Comparison of ENCODE assay signal across 9 mouse cellular contexts in the genomic region with DNA sequence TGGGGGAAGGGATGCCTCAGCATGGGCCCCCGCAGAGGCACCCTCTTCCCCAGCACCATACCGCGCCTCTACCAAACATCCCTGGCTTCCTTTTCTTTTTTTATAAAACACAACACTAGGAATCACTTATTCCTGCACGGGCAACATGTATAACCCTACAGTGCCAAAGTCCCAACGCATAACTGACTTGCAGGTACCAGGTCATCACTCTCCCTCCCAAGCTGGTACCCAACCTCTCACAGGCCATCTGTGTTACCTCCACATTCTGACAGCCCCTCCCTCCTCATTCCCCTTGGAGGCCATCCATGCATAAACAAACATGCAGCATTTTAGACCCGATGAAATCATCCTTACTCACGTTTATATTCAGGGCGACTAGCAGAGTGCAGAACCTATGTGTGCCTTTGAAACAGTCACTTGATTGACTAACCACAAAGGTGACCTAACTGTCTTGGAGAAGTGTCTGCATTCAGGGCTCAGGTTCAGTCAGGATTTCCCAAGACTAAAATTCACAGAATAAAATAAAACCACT. TPM values are rescaled to one million over a fixed set of nuclear protein-coding genes. Genes with fewer than 3 reads are reported as not detected.
DNase-seq lines count a peak whose midpoint lies in the region; ATAC-seq and TF ChIP-seq lines count a peak whose summit lies in the region.
"Had no signal": no experiment of that assay in that cellular context is flagged by ENCODE, and none has a peak within 500 bp of the region (broad histone marks: within the 10 kb centered on the region; RNA-seq: fewer than 3 reads in every experiment).

No protein-coding gene starts in this region.

- no peaks in the 10 kb centered on the region for H3K9me3 ChIP-seq in embryonic facial prominence, embryonic 12.5 days
- no peaks in the 10 kb centered on the region for H3K9me3 ChIP-seq in intestine, embryonic 14.5 days (ENCODE audit: control insufficient read depth, low read length)
- H3K9me3 ChIP-seq in neural tube, embryonic 13.5 days, result no peaks in the 10 kb centered on the region
- H3K9me3 ChIP-seq: G1E had no signal

- H3K4me2 ChIP-seq in embryonic facial prominence, embryonic 12.5 days (replicated peaks), result peak overlapping the region; percentile 43
- peak overlapping the region; percentile 42 for H3K4me2 ChIP-seq in intestine, embryonic 14.5 days (ENCODE audit: low read length)
- peak overlapping the region; percentile 46 for H3K4me2 ChIP-seq in neural tube, embryonic 13.5 days

- H3K27ac ChIP-seq in kidney, adult 2 months (ENCODE audit: insufficient read depth, low read depth, low read length), result peak overlapping the region; percentile 74
- peak overlapping the region; percentile 81 for H3K27ac ChIP-seq in embryonic facial prominence, embryonic 12.5 days
- H3K27ac ChIP-seq in intestine, embryonic 14.5 days (ENCODE audit: low read depth), result peak overlapping the region; percentile 75; the same call in 1 of the 2 replicates
- peak overlapping the region; percentile 88 for H3K27ac ChIP-seq in neural tube, embryonic 13.5 days (replicated peaks)

- WGBS in kidney, adult 2 months, result 34% methylated on average over 8 of the region's 8 CpGs
- 38% methylated on average over 8 of the region's 8 CpGs for WGBS in embryonic facial prominence, embryonic 12.5 days
- 26% methylated on average over 8 of the region's 8 CpGs for WGBS in intestine, embryonic 14.5 days
- 32% methylated on average over 8 of the region's 8 CpGs for WGBS in neural tube, embryonic 13.5 days

- H3K9ac ChIP-seq in embryonic facial prominence, embryonic 12.5 days, result no peak overlapping the region
- no peak overlapping the region for H3K9ac ChIP-seq in intestine, embryonic 14.5 days (ENCODE audit: low read length)
- H3K9ac ChIP-seq in neural tube, embryonic 13.5 days, result 0 out of 2 replicates have a peak overlapping the region, but pooled peaks have one; percentile 52

- no peak for TF ChIP-seq POLR2A in kidney, adult 2 months (IDR thresholded peaks at IDR 0.05; ENCODE audit: low read depth, low read length)

- no peak overlapping the region for H3K4me3 ChIP-seq in kidney, adult 2 months (ENCODE audit: insufficient read depth, low read depth, low read length)
- no peak overlapping the region for H3K4me3 ChIP-seq in embryonic facial prominence, embryonic 12.5 days
- no peak overlapping the region for H3K4me3 ChIP-seq in intestine, embryonic 14.5 days (ENCODE audit: low read depth, low read length)
- H3K4me3 ChIP-seq in neural tube, embryonic 13.5 days, result peak overlapping the region; percentile 8; the same call in 1 of the 2 replicates

- ATAC-seq in embryonic facial prominence, embryonic 12.5 days (ENCODE audit: insufficient number of reproducible peaks, insufficient read depth, low FRiP score, low TSS enrichment), result no peak
- no peak for ATAC-seq in intestine, embryonic 14.5 days (replicated peaks; ENCODE audit: low FRiP score, low TSS enrichment, low read depth)
- peak; percentile 45 for ATAC-seq in neural tube, embryonic 13.5 days (ENCODE audit: low read depth)

- no peaks in the 10 kb centered on the region for H3K36me3 ChIP-seq in kidney, adult 2 months (ENCODE audit: control insufficient read depth, insufficient read depth, low read length)
- no peaks in the 10 kb centered on the region for H3K36me3 ChIP-seq in embryonic facial prominence, embryonic 12.5 days
- no peaks in the 10 kb centered on the region for H3K36me3 ChIP-seq in intestine, embryonic 14.5 days (ENCODE audit: control insufficient read depth, insufficient read depth, low read length)
- no peaks in the 10 kb centered on the region for H3K36me3 ChIP-seq in neural tube, embryonic 13.5 days
- H3K36me3 ChIP-seq: G1E had no signal

- DNase-seq in kidney, adult 2 months, result no peak
- no peak for DNase-seq in kidney, adult 18-20 months
- DNase-seq in intestine, embryonic 14.5 days (ENCODE audit: low spot score), result no peak
- DNase-seq in T-cell, adult 2 months (ENCODE audit: low spot score), result no peak
- DNase-seq in thymus, postnatal 4 days, result no peak
- DNase-seq in layer of hippocampus, adult 11-12 months (ENCODE audit: low spot score), result no peak

- TF ChIP-seq CTCF in kidney, adult 2 months (conservative IDR thresholded peaks at IDR 0.05; ENCODE audit: insufficient read depth, insufficient read length, low read depth, low read length), result no peak

- no peaks in the 10 kb centered on the region for H3K27me3 ChIP-seq in kidney, adult 2 months (replicated peaks; ENCODE audit: control insufficient read depth, insufficient read depth, low read length)
- no peaks in the 10 kb centered on the region for H3K27me3 ChIP-seq in embryonic facial prominence, embryonic 12.5 days
- no peaks in the 10 kb centered on the region for H3K27me3 ChIP-seq in intestine, embryonic 14.5 days (replicated peaks; ENCODE audit: control insufficient read depth, insufficient read depth, low read length)
- no peaks in the 10 kb centered on the region for H3K27me3 ChIP-seq in neural tube, embryonic 13.5 days

- H3K4me1 ChIP-seq in kidney, adult 2 months (ENCODE audit: control insufficient read depth, insufficient read depth, low read length), result peaks cover 14% of the 10 kb centered on the region
- H3K4me1 ChIP-seq in embryonic facial prominence, embryonic 12.5 days, result no peaks in the 10 kb centered on the region; the same call in 1 of the 2 replicates
- H3K4me1 ChIP-seq in intestine, embryonic 14.5 days (replicated peaks; ENCODE audit: control insufficient read depth, insufficient read depth, low read length), result no peaks in the 10 kb centered on the region; the same call in 1 of the 2 replicates
- H3K4me1 ChIP-seq in neural tube, embryonic 13.5 days (replicated peaks), result peaks cover 13% of the 10 kb centered on the region; the same call in 1 of the 2 replicates

RNA-seq across cellular contexts. Expression of gene Slc25a5, which starts 21.0 kb away (rescaled TPM):
- 1,901 and 2,104 TPM in 2 replicates for polyA plus RNA-seq in kidney, adult 2 months (2012; rRNA removed)
- 398 and 400 TPM in 2 replicates for polyA plus RNA-seq in embryonic facial prominence, embryonic 12.5 days (2016; fragmentation: Nextera tagmentation; extraction: Ambion mirVana)
- 766 and 827 TPM in 2 replicates for polyA plus RNA-seq in intestine, embryonic 14.5 days (2014; fragmentation: Nextera tagmentation; extraction: Ambion mirVana)
- polyA plus RNA-seq in neural tube, embryonic 13.5 days (2015; fragmentation: Nextera tagmentation; extraction: Ambion mirVana), result 565 and 581 TPM in 2 replicates

RNA-seq across cellular contexts. Expression of gene Ube2a, which starts 57.3 kb away (rescaled TPM):
- polyA plus RNA-seq in kidney, adult 2 months (2012; rRNA removed), result 33.1 and 44.2 TPM in 2 replicates
- 118 and 120 TPM in 2 replicates for polyA plus RNA-seq in embryonic facial prominence, embryonic 12.5 days (2016; fragmentation: Nextera tagmentation; extraction: Ambion mirVana)
- 114 and 117 TPM in 2 replicates for polyA plus RNA-seq in intestine, embryonic 14.5 days (2014; fragmentation: Nextera tagmentation; extraction: Ambion mirVana)
- 129 and 135 TPM in 2 replicates for polyA plus RNA-seq in neural tube, embryonic 13.5 days (2015; fragmentation: Nextera tagmentation; extraction: Ambion mirVana)

RNA-seq across cellular contexts. Expression of gene C330007P06Rik, which starts 57.5 kb away (rescaled TPM):
- 13.6 and 17.8 TPM in 2 replicates for polyA plus RNA-seq in kidney, adult 2 months (2012; rRNA removed)
- 36.4 and 37.7 TPM in 2 replicates for polyA plus RNA-seq in embryonic facial prominence, embryonic 12.5 days (2016; fragmentation: Nextera tagmentation; extraction: Ambion mirVana)
- polyA plus RNA-seq in intestine, embryonic 14.5 days (2014; fragmentation: Nextera tagmentation; extraction: Ambion mirVana), result 30.7 and 32.5 TPM in 2 replicates
- polyA plus RNA-seq in neural tube, embryonic 13.5 days (2015; fragmentation: Nextera tagmentation; extraction: Ambion mirVana), result 23.9 and 29.0 TPM in 2 replicates
